ENCODE assay signal across 7 mouse cellular contexts in genomic region chr15:89122649-89123366, GRCm38 (mm10). TPM values are rescaled to one million over a fixed set of nuclear protein-coding genes. Genes with fewer than 3 reads are reported as not detected.
DNase-seq lines count a peak whose midpoint lies in the region; ATAC-seq lines count a peak whose summit lies in the region.

TSS of gene Tubgcp6 (minus strand) at chr15:89123112.

- peak within 1 kb of the TSS; percentile 85 for H3K4me2 ChIP-seq in embryonic facial prominence, embryonic 11.5 days (ENCODE audit: low read depth, low read length)
- H3K4me2 ChIP-seq in limb, embryonic 11.5 days (ENCODE audit: low read depth, severe bottlenecking), result peak within 1 kb of the TSS; percentile 88
- peak within 1 kb of the TSS; percentile 98 for H3K4me2 ChIP-seq in midbrain, embryonic 14.5 days (ENCODE audit: low read length)

- DNase-seq in adrenal gland, postnatal 14 days, result peak; percentile 97
- DNase-seq in embryonic facial prominence, embryonic 11.5 days (ENCODE audit: low spot score), result peak; percentile 99
- DNase-seq in heart, adult 11 months, result peak; percentile 99
- DNase-seq in kidney, adult 18-20 months, result peak; percentile 98
- DNase-seq in limb, embryonic 11.5 days (ENCODE audit: low spot score), result peak; percentile 97
- peak; percentile 99 for DNase-seq in midbrain, embryonic 14.5 days
- DNase-seq in spleen, adult 18-20 months, result peak; percentile 85 to 94

- peak; percentile 72 for ATAC-seq in embryonic facial prominence, embryonic 11.5 days (replicated peaks; ENCODE audit: insufficient number of reproducible peaks, low FRiP score, low TSS enrichment, low read depth)
- peak; percentile 71 for ATAC-seq in limb, embryonic 11.5 days (ENCODE audit: insufficient number of reproducible peaks, low FRiP score, low TSS enrichment, low read depth)
- peak; percentile 84 for ATAC-seq in midbrain, embryonic 14.5 days (ENCODE audit: low FRiP score, low TSS enrichment)

- H3K27me3 ChIP-seq in embryonic facial prominence, embryonic 11.5 days (ENCODE audit: control insufficient read depth, insufficient read depth, low read length), result no peaks in the 10 kb centered on the region
- H3K27me3 ChIP-seq in limb, embryonic 11.5 days (ENCODE audit: control insufficient read depth, insufficient read depth, low read length), result no peaks in the 10 kb centered on the region
- H3K27me3 ChIP-seq in midbrain, embryonic 14.5 days (ENCODE audit: control insufficient read depth, insufficient read depth, low read length), result no peaks in the 10 kb centered on the region

- H3K27ac ChIP-seq in embryonic facial prominence, embryonic 11.5 days (replicated peaks; ENCODE audit: low read depth, low read length), result peak within 1 kb of the TSS; percentile 35; the same call in 1 of the 2 replicates
- H3K27ac ChIP-seq in limb, embryonic 11.5 days (replicated peaks; ENCODE audit: low read depth, low read length), result no peak within 1 kb of the TSS; the same call in 1 of the 2 replicates
- peak within 1 kb of the TSS; percentile 86 for H3K27ac ChIP-seq in midbrain, embryonic 14.5 days (replicated peaks; ENCODE audit: low read depth, low read length)

- H3K4me3 ChIP-seq in embryonic facial prominence, embryonic 11.5 days (ENCODE audit: low read depth, low read length), result peak within 1 kb of the TSS; percentile 88
- H3K4me3 ChIP-seq in limb, embryonic 11.5 days (ENCODE audit: low read depth, low read length), result peak within 1 kb of the TSS; percentile 89
- peak within 1 kb of the TSS; percentile 89 for H3K4me3 ChIP-seq in midbrain, embryonic 14.5 days (replicated peaks; ENCODE audit: low read depth, low read length)

- no peaks in the 10 kb centered on the region for H3K9me3 ChIP-seq in embryonic facial prominence, embryonic 11.5 days (replicated peaks; ENCODE audit: control insufficient read depth, low read length)
- no peaks in the 10 kb centered on the region for H3K9me3 ChIP-seq in limb, embryonic 11.5 days (ENCODE audit: control insufficient read depth, low read length)
- no peaks in the 10 kb centered on the region for H3K9me3 ChIP-seq in midbrain, embryonic 14.5 days (ENCODE audit: control insufficient read depth, low read length)

- H3K4me1 ChIP-seq in embryonic facial prominence, embryonic 11.5 days (ENCODE audit: control insufficient read depth, insufficient read depth, low read length), result peaks cover 10% of the 10 kb centered on the region
- H3K4me1 ChIP-seq in limb, embryonic 11.5 days (ENCODE audit: control insufficient read depth, insufficient read depth, low read length), result peaks cover 20% of the 10 kb centered on the region
- peaks cover 38% of the 10 kb centered on the region for H3K4me1 ChIP-seq in midbrain, embryonic 14.5 days (ENCODE audit: control insufficient read depth, insufficient read depth, low read length)

- 0% methylated on average over 47 of the region's 47 CpGs for WGBS in embryonic facial prominence, embryonic 11.5 days
- under 1% methylated on average over 47 of the region's 47 CpGs for WGBS in limb, embryonic 11.5 days
- under 1% methylated on average over 47 of the region's 47 CpGs for WGBS in midbrain, embryonic 14.5 days

- peak within 1 kb of the TSS; percentile 78 for H3K9ac ChIP-seq in embryonic facial prominence, embryonic 11.5 days (replicated peaks; ENCODE audit: low read length)
- peak within 1 kb of the TSS; percentile 82 for H3K9ac ChIP-seq in limb, embryonic 11.5 days (ENCODE audit: low read length)
- peak within 1 kb of the TSS; percentile 78 for H3K9ac ChIP-seq in midbrain, embryonic 14.5 days (replicated peaks; ENCODE audit: low read length)

- no peaks in the 10 kb centered on the region; the same call in 1 of the 2 replicates for H3K36me3 ChIP-seq in embryonic facial prominence, embryonic 11.5 days (replicated peaks; ENCODE audit: control insufficient read depth, insufficient read depth, low read depth, low read length)
- H3K36me3 ChIP-seq in limb, embryonic 11.5 days (ENCODE audit: control insufficient read depth, insufficient read depth, low read length), result peaks cover 2% of the 10 kb centered on the region
- peaks cover 19% of the 10 kb centered on the region; the same call in 1 of the 2 replicates for H3K36me3 ChIP-seq in midbrain, embryonic 14.5 days (ENCODE audit: control insufficient read depth, insufficient read depth, low read length)

RNA-seq across cellular contexts. Expression of gene Tubgcp6, which starts in this region (rescaled TPM):
- total RNA-seq in adrenal gland, postnatal 14 days (2021), result 13.3 and 15.7 TPM in 2 replicates
- polyA plus RNA-seq in embryonic facial prominence, embryonic 11.5 days (2014; fragmentation: Nextera tagmentation; extraction: Ambion mirVana), result 15.6 and 17.0 TPM in 2 replicates
- 22.6 and 23.5 TPM in 2 replicates for polyA plus RNA-seq in limb, embryonic 11.5 days (2014; fragmentation: Nextera tagmentation; extraction: Ambion mirVana)
- 18.0 and 18.2 TPM in 2 replicates for polyA plus RNA-seq in midbrain, embryonic 14.5 days (2014; fragmentation: Nextera tagmentation; extraction: Ambion mirVana)
